Mouse (Mus musculus) adrenal gland, postnatal 25 days (tissue): ENCODE measurements around the gene Mdfi. TPM values are rescaled to one million over a fixed set of nuclear protein-coding genes. Genes with fewer than 3 reads are reported as not detected.

ENCODE experiments used
- DNase-seq: peaks from one replicate; pipeline ENCODE4 v3.0.0; 2021; ENCODE audit warnings: mixed read lengths
- total RNA-seq: library from RNA; stranded (reverse); gene quantifications from 2 replicates; pipeline ENCODE4 v1.2.3, GENCODE M21; 2021

Gene Mdfi
- total RNA-seq, 1 experiment from 2014 or later = 2.4 TPM

DNA sequence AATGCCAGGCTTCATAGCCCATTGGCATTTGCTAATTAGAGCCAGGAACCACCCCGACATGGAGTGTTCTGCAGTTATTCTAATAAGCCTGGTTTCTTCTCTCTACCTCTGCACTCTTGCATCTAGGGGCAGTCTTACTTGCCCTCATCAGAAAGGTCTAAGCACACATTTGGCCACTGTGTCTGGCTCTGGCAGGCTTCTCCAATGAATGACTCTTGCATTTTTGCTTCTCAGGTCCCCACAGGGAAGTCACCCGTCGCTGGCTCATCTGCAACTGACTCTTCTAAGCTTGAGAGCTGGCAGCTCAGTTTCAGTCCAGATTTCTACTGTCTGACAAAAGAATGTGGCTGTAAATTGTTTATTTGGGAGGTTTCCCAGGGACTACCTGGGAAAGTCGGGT is 68.5 kb downstream of the Mdfi start:
- no peak for DNase-seq

Other genes starting within 250 kb of the Mdfi start
- 15.5 and 22.0 TPM in 2 replicates for gene Bysl, start 223.2 kb downstream of the Mdfi start, total RNA-seq
- gene Med20, start 223.1 kb downstream of the Mdfi start, total RNA-seq = 38.7 and 40.5 TPM in 2 replicates
- 1.4 and 3.9 TPM in 2 replicates for gene Gm20517, start 223.1 kb downstream of the Mdfi start, total RNA-seq
- 8.8 and 9.3 TPM in 2 replicates for gene Usp49, start 204.0 kb downstream of the Mdfi start, total RNA-seq
- gene Tomm6, start 146.3 kb downstream of the Mdfi start, total RNA-seq = 213 and 228 TPM in 2 replicates
- gene Frs3, start 145.7 kb downstream of the Mdfi start, total RNA-seq = 4.3 and 8.0 TPM in 2 replicates
- gene Gm21981, start 140.2 kb downstream of the Mdfi start, total RNA-seq = 0.91 TPM in 1 of 2 replicates, not detected in the other
- 1.7 and 4.3 TPM in 2 replicates for gene Prickle4, start 140.0 kb downstream of the Mdfi start, total RNA-seq
- not detected in 2 replicates for gene Pgc, start 107.8 kb downstream of the Mdfi start, total RNA-seq
- 21.1 and 28.0 TPM in 2 replicates for gene Tfeb, start 97.7 kb downstream of the Mdfi start, total RNA-seq
- gene Foxp4, start 90.0 kb upstream of the Mdfi start, total RNA-seq = 25.1 and 33.4 TPM in 2 replicates
- not detected in 2 replicates for gene 1700122O11Rik, start 203.6 kb upstream of the Mdfi start, total RNA-seq